Mouse (Mus musculus) liver, adult 2 months (tissue): ENCODE results near the gene Tsr2. TPM values are rescaled to one million over a fixed set of nuclear protein-coding genes. Genes with fewer than 3 reads are reported as not detected.

Experiments used
- DNase-seq: peaks from one replicate; pipeline ENCODE4 v3.0.0-alpha.2; 2011; ENCODE audit warnings: low read depth, low spot score; ENCODE audit errors: extremely low read depth
- H3K27ac ChIP-seq: fragments of 200-500 bp; replicated peaks from 2 replicates; pipeline ENCODE4 v1.5.1; 2012; ENCODE audit warnings: low read depth, mild to moderate bottlenecking, control low read depth, inconsistent platforms, low read length; ENCODE audit not compliant: insufficient read depth
- H3K27me3 ChIP-seq: fragments of 200-500 bp; 2 replicates; pipeline ENCODE4 v1.6.1; 2012; ENCODE audit warnings: mild to moderate bottlenecking, moderate library complexity, low read length, inconsistent platforms; ENCODE audit not compliant: control insufficient read depth, insufficient read depth
- H3K36me3 ChIP-seq: fragments of 200-500 bp; 2 replicates; pipeline ENCODE4 v1.6.1; 2012; ENCODE audit warnings: low read length, inconsistent platforms; ENCODE audit not compliant: control insufficient read depth, insufficient read depth
- H3K4me1 ChIP-seq: fragments of 200-500 bp; 2 replicates; pipeline ENCODE4 v1.6.1; 2011; ENCODE audit warnings: low read length; ENCODE audit not compliant: control insufficient read depth, insufficient read depth
- H3K4me3 ChIP-seq: fragments of 200-500 bp; 2 replicates; pipeline ENCODE4 v1.5.1; 2011; ENCODE audit warnings: low read depth, mild to moderate bottlenecking, control low read depth, low read length, moderate library complexity; ENCODE audit not compliant: insufficient read depth
- H3K79me2 ChIP-seq: fragments of 200-500 bp; 2 replicates; pipeline ENCODE4 v1.6.1; 2012; ENCODE audit warnings: inconsistent platforms, mild to moderate bottlenecking, low read length, moderate library complexity; ENCODE audit not compliant: control insufficient read depth, insufficient read depth
- H3K9ac ChIP-seq: fragments of 200-500 bp; 2 replicates; pipeline ENCODE4 v1.6.1; 2012; ENCODE audit warnings: low read depth, mild to moderate bottlenecking, control low read depth, inconsistent platforms, low read length
- CTCF ChIP-seq: fragments of 200-500 bp; IDR thresholded peaks from 2 replicates; pipeline ENCODE4 v1.5.1; 2011; ENCODE audit warnings: low read depth, low read length, control low read depth
- POLR2A ChIP-seq: fragments of 200-500 bp; IDR thresholded peaks from 2 replicates; pipeline ENCODE4 v1.6.1; 2011; ENCODE audit warnings: low read length, control low read depth; ENCODE audit not compliant: insufficient read depth; ENCODE audit errors: extremely low read depth
- WGBS: fragments of 180-500 bp; shearing (Covaris S2); methylation state at CpG from one replicate; pipeline ENCODE4 v1.1.7; 2018; 5-methylcytosine and 5-hydroxymethylcytosine counted together
- polyA plus RNA-seq: library from polyadenylated mRNA; depleted of rRNA; stranded (reverse); fragments of >200 nt; gene quantifications from 2 replicates; pipeline ENCODE4 v1.2.3, GENCODE M21; 2012
- total RNA-seq: library from RNA; depleted of rRNA; stranded (reverse); fragments of >200 nt; gene quantifications from 2 replicates; pipeline ENCODE4 v1.2.3, GENCODE M21; 2014

Tsr2 gene
- total and polyA plus RNA-seq, 2 experiments: 3.2 to 6.4 TPM

DNA sequence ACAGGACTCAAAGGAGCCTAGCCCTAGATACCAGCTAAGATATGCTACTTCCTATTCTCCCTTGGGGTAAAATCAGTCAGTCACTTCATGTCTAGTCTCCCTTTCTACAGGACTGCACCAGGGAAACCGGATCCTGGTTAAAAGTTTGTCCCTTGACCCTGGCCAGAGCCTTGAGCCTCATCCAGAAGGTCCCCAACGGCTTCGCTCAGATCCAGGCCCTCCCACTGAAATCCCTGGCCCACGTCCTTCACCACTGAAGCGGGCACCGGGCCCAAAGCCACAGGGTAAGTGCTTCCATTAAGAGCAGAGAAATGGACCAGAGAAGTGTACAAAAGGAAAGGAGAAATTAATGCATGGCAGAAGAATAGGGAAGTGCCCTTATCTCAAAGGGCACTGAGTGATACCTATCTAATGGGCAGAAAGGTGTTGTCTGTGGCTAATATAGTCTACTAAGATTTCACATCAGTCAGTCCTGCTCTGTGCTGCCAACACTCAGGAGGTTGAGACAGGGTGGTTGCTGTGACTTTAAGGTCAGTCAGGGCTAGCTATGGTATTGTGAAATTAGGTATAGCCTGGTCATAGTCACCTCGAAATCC lies 30.2 kb downstream of the Tsr2 start:
- no peaks in the 10 kb centered on the region for H3K79me2 ChIP-seq
- DNase-seq: no peak

DNA sequence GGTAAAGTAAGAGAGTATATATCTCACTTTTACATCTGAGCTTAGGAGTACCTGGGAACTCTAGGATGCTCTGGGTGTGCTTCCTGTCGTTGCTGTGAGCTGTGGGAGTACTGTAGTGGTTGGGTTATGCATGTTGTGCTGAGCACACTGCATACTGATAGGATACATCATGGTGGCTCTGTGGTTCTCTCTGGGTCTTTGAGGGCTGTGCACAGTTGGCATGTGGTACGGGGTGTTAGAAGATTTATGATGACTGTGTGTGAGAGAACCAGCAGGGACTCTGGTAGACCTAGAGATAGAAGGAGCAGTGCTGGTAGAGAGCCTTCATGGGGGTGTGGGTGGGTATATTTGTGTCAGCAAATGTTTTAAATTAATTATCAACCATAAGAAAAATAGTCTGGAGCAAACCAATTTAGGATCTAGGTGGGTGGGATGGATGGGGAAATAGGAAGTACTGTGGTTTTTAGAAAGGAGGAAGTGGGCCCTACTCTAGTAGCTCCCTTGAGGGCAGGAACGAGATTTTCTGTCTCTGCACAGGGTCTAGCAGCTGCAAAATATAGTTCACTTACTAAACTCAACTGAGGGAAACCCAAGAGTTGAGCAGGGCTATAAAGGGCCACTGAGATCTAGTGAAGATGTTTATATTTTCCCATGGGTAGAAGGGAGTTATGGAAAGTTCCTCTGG lies 34.6 kb downstream of the Tsr2 start:
- no peak for DNase-seq
- no peak overlapping the region for H3K4me3 ChIP-seq
- TF ChIP-seq CTCF: no peak
- TF ChIP-seq POLR2A: no peak
- no peak overlapping the region for H3K9ac ChIP-seq
- no peaks in the 10 kb centered on the region for H3K36me3 ChIP-seq
- H3K27me3 ChIP-seq: no peaks in the 10 kb centered on the region
- H3K27ac ChIP-seq: no peak overlapping the region
- 73% methylated on average over 3 of the region's 3 CpGs for WGBS
- H3K4me1 ChIP-seq: no peaks in the 10 kb centered on the region; the same call in 1 of the 2 replicates
- no peaks in the 10 kb centered on the region for H3K79me2 ChIP-seq

More for the DNA sequence above, 30.2 kb downstream of the Tsr2 start:
- Histone ChIP-seq H3K4me3 (no peak overlapping the region), H3K4me1 (no peaks in the 10 kb centered on the region; the same call in 1 of the 2 replicates), H3K9ac (no peak overlapping the region), H3K27me3 (no peaks in the 10 kb centered on the region), H3K27ac (no peak overlapping the region), H3K36me3 (no peaks in the 10 kb centered on the region; the same call in 1 of the 2 replicates)
- TF ChIP-seq POLR2A: no peak
- no peak for TF ChIP-seq CTCF
- WGBS: 88% methylated on average over 7 of the region's 7 CpGs

DNA sequence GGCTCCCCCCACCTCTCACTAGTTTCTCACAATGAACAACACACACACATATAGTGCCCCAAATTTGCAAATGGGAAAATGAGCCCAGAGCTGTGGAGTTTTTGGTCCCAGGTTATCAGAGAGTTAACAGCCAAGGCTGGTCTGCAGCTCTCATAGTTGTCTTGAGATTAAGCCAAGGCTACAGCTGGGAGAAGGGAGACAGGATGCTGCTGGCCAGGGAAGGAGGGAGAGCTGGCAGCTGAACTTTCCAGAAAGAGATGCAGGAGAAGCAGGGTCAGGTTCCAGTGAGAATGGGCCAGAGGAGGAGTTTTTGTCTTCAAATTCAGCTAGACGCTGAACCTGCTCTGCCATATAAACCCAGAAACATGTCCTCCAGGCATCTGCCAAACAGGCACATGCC lies 37.0 kb downstream of the Tsr2 start:
- no peak overlapping the region for H3K27ac ChIP-seq
- TF ChIP-seq POLR2A: no peak
- no peak for TF ChIP-seq CTCF
- 88% methylated on average over 1 of the region's 1 CpGs for WGBS
- H3K9ac ChIP-seq: no peak overlapping the region
- no peaks in the 10 kb centered on the region; the same call in 1 of the 2 replicates for H3K4me1 ChIP-seq
- no peaks in the 10 kb centered on the region for H3K79me2 ChIP-seq
- no peaks in the 10 kb centered on the region for H3K27me3 ChIP-seq
- H3K4me3 ChIP-seq: no peak overlapping the region
- DNase-seq: peak; percentile 1
- no peaks in the 10 kb centered on the region for H3K36me3 ChIP-seq

DNA sequence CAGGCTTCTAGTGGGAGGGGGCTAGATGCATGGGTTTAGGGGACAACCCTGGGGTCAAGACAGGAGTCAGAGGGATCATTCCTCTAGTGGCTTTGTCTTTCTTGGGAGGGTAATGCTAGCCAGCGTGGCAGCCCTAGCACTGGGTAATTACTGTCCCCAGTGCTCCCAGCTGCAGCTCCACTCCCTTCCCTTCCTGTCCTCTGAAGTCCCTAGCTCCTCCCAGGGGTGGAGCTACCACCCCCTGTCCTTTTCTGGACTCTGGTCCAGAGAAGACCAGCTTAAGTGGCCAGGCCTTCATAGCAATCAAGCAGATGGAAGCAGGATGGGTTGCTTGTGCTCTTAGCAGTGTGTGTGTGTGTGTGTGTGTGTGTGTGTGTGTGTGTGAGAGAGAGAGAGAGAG lies 40.8 kb downstream of the Tsr2 start:
- Histone ChIP-seq H3K4me3 (no peak overlapping the region), H3K79me2 (no peaks in the 10 kb centered on the region), H3K9ac (no peak overlapping the region), H3K27me3 (no peaks in the 10 kb centered on the region), H3K4me1 (no peaks in the 10 kb centered on the region), H3K36me3 (no peaks in the 10 kb centered on the region), H3K27ac (no peak overlapping the region)
- TF ChIP-seq POLR2A (no peak), CTCF (no peak)
- 10% methylated on average over 1 of the region's 1 CpGs for WGBS
- DNase-seq: peak; percentile 1

DNA sequence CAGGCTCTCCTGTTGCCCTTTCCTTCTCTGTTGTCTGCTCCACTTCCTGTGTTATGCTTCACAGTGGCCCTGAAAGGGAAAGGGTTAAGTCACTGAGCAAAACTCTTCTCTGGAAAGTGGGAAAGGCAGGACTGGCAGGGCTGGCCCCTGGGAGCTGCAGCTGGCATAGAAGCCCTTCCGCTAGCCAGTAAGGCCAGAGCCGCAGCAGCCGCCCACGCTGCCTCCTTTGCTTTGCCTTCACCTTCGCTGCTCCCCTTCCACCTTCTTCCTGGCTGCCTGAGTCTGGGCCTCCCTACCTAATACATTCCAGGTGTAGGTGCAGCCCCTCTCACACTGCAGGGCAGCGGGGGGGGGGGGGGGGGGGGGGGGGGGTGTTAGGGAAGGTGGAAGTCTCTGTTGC lies 41.9 kb downstream of the Tsr2 start:
- DNase-seq: no peak
- H3K4me3 ChIP-seq: no peak overlapping the region
- H3K36me3 ChIP-seq: no peaks in the 10 kb centered on the region
- H3K9ac ChIP-seq: no peak overlapping the region
- H3K4me1 ChIP-seq: no peaks in the 10 kb centered on the region
- no peak overlapping the region for H3K27ac ChIP-seq
- no peaks in the 10 kb centered on the region for H3K27me3 ChIP-seq
- H3K79me2 ChIP-seq: no peaks in the 10 kb centered on the region
- WGBS: 65% methylated on average over 5 of the region's 6 CpGs
- TF ChIP-seq POLR2A (no peak), CTCF (no peak)

DNA sequence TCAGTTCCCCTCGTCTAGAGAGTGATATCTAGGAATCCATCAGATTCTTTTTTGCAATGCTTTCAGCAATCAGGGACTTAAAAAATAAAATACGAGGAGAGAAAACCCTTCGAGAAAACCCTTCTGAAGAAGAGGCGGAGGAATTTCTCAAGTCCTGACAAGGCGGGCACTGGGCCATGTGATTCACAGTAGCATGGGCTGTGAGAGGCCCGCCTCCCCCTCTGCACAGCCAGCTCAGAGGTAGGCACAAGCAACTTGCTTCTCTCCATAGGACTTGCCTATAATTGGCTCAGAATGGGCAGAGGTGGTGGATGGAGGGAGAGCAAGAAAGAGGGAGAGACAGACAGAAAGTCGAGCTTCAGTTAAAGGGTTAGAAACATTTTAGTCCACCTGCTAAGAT lies 46.0 kb downstream of the Tsr2 start:
- no peak for DNase-seq
- Histone ChIP-seq H3K79me2 (no peaks in the 10 kb centered on the region; the same call in 1 of the 2 replicates), H3K27me3 (no peaks in the 10 kb centered on the region), H3K4me3 (no peak overlapping the region), H3K9ac (no peak overlapping the region), H3K36me3 (no peaks in the 10 kb centered on the region), H3K4me1 (0 out of 2 replicates have a peak, but pooled peaks cover 4% of the 10 kb centered on the region), H3K27ac (no peak overlapping the region)
- no peak for TF ChIP-seq CTCF
- no peak for TF ChIP-seq POLR2A
- 84% methylated on average over 7 of the region's 7 CpGs for WGBS
